Mouse (Mus musculus) heart, postnatal 0 days (tissue): ENCODE measurements around the gene Fgd3. TPM values are rescaled to one million over a fixed set of nuclear protein-coding genes. Genes with fewer than 3 reads are reported as not detected.

Experiments
- ATAC-seq: fragments of 200-750 bp; cut with Nextera tagmentation; 2 replicates; pipeline ENCODE4 v1.8.0; 2017; ENCODE audit warnings: low read depth, moderate number of reproducible peaks, moderate library complexity; ENCODE audit not compliant: insufficient read depth
- DNase-seq: peaks from one replicate; pipeline ENCODE4 v3.0.0-alpha.2; 2016; ENCODE audit warnings: low spot score
- H3K27ac ChIP-seq: fragments of 300-500 bp; sonication (generic); 2 replicates; pipeline ENCODE4 v1.5.1; 2014; ENCODE audit warnings: low read depth, mild to moderate bottlenecking
- H3K27me3 ChIP-seq: fragments of 300-500 bp; sonication (generic); 2 replicates; pipeline ENCODE4 v1.6.1; 2014; ENCODE audit warnings: low read length, mixed read lengths; ENCODE audit not compliant: control insufficient read depth, insufficient read depth
- H3K36me3 ChIP-seq: fragments of 300-500 bp; sonication (generic); replicated peaks from 2 replicates; pipeline ENCODE4 v1.6.1; 2014; ENCODE audit warnings: low read length, mixed read lengths; ENCODE audit not compliant: control insufficient read depth, insufficient read depth
- H3K4me1 ChIP-seq: fragments of 300-500 bp; sonication (generic); 2 replicates; pipeline ENCODE4 v1.6.1; 2014; ENCODE audit warnings: antibody characterized with exemption; ENCODE audit not compliant: control insufficient read depth, insufficient read depth
- H3K4me2 ChIP-seq: fragments of 300-500 bp; sonication (generic); 2 replicates; pipeline ENCODE4 v1.6.1; 2014; ENCODE audit warnings: low read depth, mild to moderate bottlenecking, low read length, moderate library complexity
- H3K4me3 ChIP-seq: fragments of 300-500 bp; sonication (generic); 2 replicates; pipeline ENCODE4 v1.5.1; 2014; ENCODE audit warnings: low read depth, low read length
- H3K9ac ChIP-seq: fragments of 300-500 bp; sonication (generic); replicated peaks from 2 replicates; pipeline ENCODE4 v1.6.1; 2014; ENCODE audit warnings: low read depth, low read length, mixed read lengths
- H3K9me3 ChIP-seq: fragments of 300-500 bp; sonication (generic); replicated peaks from 2 replicates; pipeline ENCODE4 v1.6.1; 2016; ENCODE audit warnings: low read length; ENCODE audit not compliant: control insufficient read depth
- CTCF ChIP-seq: IDR thresholded peaks from 2 replicates; pipeline ENCODE4 v1.5.1; 2016; ENCODE audit warnings: antibody characterized with exemption, control low read depth, low read depth
- EP300 ChIP-seq: IDR thresholded peaks from 2 replicates; pipeline ENCODE4 v1.6.1; 2016; ENCODE audit warnings: antibody characterized with exemption, low read depth
- whole genome bisulfite sequencing: fragments of 180-500 bp; shearing (Covaris S2); extraction: QIAGEN DNeasy Blood & Tissue Kit; methylation state at CpG from one replicate; pipeline ENCODE4 v1.1.7; 2014; 5-methylcytosine and 5-hydroxymethylcytosine counted together
- polyA plus RNA-seq: library from polyadenylated mRNA; unstranded; fragments of >200 nt; fragmentation: Nextera tagmentation; extraction: Ambion mirVana; gene quantifications from 2 replicates; pipeline ENCODE4 v1.2.1, GENCODE M21; 2015
- total RNA-seq: library from RNA; depleted of rRNA; stranded (reverse); fragments of >200 nt; gene quantifications from 2 replicates; pipeline ENCODE4 v1.2.3, GENCODE M21; 2014; ENCODE audit warnings: low replicate concordance

Gene Fgd3
- total and polyA plus RNA-seq, 2 experiments from 2014 or later, result 0.05 to 1.6 TPM

DNA sequence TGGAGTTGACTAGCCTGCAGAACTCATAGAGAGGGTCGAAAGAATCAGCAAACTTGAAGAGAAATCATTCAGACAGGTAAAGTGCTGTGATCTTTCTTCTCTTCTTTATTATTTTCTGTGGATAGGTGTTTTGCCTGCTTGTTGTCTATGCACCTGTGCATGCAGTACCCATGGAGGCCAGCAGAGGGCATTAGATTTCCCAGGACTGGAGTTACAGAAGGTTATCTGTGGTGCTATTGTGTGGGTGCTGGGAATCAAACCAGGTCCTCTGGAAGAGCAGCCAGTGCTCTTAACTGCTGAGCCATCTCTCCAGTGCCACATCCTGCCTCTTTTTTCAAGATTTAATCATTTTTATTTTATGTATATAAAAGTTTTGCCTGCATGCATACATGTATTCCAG is 28.7 kb downstream of the Fgd3 start:
- Histone ChIP-seq H3K4me3 (no peak overlapping the region), H3K27ac (no peak overlapping the region), H3K4me1 (no peaks in the 10 kb centered on the region), H3K9ac (no peak overlapping the region), H3K36me3 (no peaks in the 10 kb centered on the region), H3K27me3 (no peaks in the 10 kb centered on the region), H3K4me2 (no peak overlapping the region), H3K9me3 (no peaks in the 10 kb centered on the region)
- DNase-seq (no peak), ATAC-seq (no peak)
- no peak for TF ChIP-seq EP300
- peak; percentile 32 for TF ChIP-seq CTCF
- 41% methylated on average over 1 of the region's 1 CpGs for WGBS

DNA sequence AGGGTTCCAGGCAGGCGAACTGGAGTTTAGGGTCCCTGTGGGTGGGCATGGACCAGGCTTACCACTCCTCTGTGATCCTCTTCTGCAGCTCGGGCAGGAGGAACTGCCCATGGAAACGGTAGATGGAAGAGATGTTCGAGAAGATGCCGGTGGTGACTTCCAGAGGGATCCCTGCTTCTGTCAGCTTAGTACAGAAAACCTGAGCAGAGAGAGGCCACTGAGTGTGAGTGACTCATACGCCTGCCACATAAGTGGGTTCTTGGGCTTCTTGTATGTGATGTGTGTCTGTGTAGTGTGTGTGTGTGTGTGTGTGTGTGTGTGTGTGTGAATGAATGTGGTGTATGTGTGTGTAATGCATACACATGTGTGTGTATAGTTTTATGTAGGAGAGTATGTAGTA is 32.9 kb downstream of the Fgd3 start:
- H3K9ac ChIP-seq, result no peak overlapping the region
- H3K4me3 ChIP-seq, result no peak overlapping the region
- H3K36me3 ChIP-seq, result no peaks in the 10 kb centered on the region
- H3K9me3 ChIP-seq, result no peaks in the 10 kb centered on the region
- WGBS, result 77% methylated on average over 6 of the region's 6 CpGs
- H3K4me1 ChIP-seq, result no peaks in the 10 kb centered on the region
- no peaks in the 10 kb centered on the region for H3K27me3 ChIP-seq
- H3K27ac ChIP-seq, result no peak overlapping the region
- H3K4me2 ChIP-seq, result no peak overlapping the region
- no peak for DNase-seq
- no peak for ATAC-seq
- TF ChIP-seq EP300, result no peak
- no peak for TF ChIP-seq CTCF

DNA sequence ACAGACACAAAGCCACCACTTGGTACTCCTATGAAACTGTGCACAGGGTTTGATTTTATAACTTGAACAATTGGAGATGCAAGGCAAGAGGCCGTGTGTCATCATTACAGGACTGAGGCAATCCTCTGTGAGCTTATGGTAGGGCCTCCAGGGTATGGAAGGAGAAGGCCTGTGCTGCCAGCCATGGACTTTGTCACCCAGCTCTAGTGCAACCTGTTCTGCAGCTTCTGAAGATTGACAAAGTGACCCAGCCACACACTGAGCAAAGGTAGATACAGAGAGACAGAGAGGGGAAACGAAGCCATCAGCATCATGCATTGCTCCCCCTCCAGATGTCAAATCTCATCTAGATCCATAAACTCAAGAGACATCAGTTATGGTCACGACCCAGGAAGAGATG is 33.4 kb downstream of the Fgd3 start:
- WGBS, result 75% methylated on average over 3 of the region's 3 CpGs
- H3K4me1 ChIP-seq, result no peaks in the 10 kb centered on the region
- no peak overlapping the region for H3K9ac ChIP-seq
- no peak overlapping the region for H3K27ac ChIP-seq
- H3K27me3 ChIP-seq, result no peaks in the 10 kb centered on the region
- DNase-seq (no peak), ATAC-seq (no peak)
- no peak overlapping the region for H3K4me2 ChIP-seq
- H3K4me3 ChIP-seq, result no peak overlapping the region
- no peaks in the 10 kb centered on the region for H3K36me3 ChIP-seq
- no peaks in the 10 kb centered on the region for H3K9me3 ChIP-seq
- TF ChIP-seq CTCF (no peak), EP300 (no peak)

DNA sequence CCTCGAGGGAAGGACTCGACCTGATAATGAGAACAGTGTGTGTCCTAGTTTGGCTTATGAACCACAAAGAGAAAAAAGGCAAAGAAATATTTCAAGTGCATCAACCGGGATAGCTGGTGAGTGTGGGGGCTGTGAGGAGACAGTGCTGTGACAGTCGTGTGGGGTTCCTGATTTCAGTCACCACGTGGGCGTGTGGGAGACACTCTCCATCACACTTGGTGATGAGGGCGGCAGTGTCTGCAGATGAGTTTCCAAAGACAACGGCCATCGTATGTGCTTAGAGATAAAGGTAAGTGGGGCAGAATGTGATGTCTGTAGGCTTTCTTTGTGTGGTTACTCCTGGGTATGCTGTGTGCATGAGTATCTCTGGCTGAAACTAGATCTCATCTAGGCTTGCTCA is 36.4 kb downstream of the Fgd3 start:
- no peaks in the 10 kb centered on the region for H3K36me3 ChIP-seq
- TF ChIP-seq EP300, result no peak
- TF ChIP-seq CTCF, result no peak
- no peak overlapping the region for H3K27ac ChIP-seq
- H3K4me1 ChIP-seq, result no peaks in the 10 kb centered on the region
- 0 out of 2 replicates have a peak, but pooled peaks cover 10% of the 10 kb centered on the region for H3K9me3 ChIP-seq
- H3K27me3 ChIP-seq, result no peaks in the 10 kb centered on the region
- DNase-seq (no peak), ATAC-seq (no peak)
- WGBS, result 37% methylated on average over 9 of the region's 9 CpGs
- H3K4me2 ChIP-seq, result no peak overlapping the region
- no peak overlapping the region for H3K9ac ChIP-seq
- H3K4me3 ChIP-seq, result no peak overlapping the region

DNA sequence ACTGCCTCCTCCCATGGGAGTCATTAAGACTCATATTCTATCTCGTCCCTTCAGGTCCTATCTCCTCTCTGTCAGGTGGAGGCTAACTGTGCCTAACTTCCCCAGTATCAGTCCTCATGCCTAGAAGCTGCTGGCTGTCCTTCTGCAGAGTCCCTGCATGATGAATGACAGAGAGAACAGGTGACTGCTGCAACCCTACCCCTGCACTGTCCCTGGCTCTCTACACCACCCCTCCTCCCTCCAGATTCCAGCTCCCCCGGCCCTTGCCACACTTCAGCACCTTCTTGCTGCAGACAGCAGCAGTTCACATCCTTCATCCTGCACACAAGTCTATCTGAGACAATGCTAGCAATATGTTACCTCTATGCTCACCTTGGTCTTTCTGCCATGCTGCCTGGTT is 37.9 kb downstream of the Fgd3 start:
- TF ChIP-seq CTCF (no peak), EP300 (no peak)
- no peak overlapping the region for H3K4me3 ChIP-seq
- no peaks in the 10 kb centered on the region for H3K36me3 ChIP-seq
- H3K4me2 ChIP-seq, result no peak overlapping the region
- no peaks in the 10 kb centered on the region for H3K4me1 ChIP-seq
- no peaks in the 10 kb centered on the region for H3K27me3 ChIP-seq
- no peak overlapping the region for H3K27ac ChIP-seq
- 0 out of 2 replicates have a peak, but pooled peaks cover 10% of the 10 kb centered on the region for H3K9me3 ChIP-seq
- ATAC-seq (no peak), DNase-seq (no peak)
- no peak overlapping the region for H3K9ac ChIP-seq
- WGBS, result 22% methylated on average over 2 of the region's 2 CpGs
